Mouse (Mus musculus): ENCODE results near the gene Mab21l1. TPM values are rescaled to one million over a fixed set of nuclear protein-coding genes. Genes with fewer than 3 reads are reported as not detected.

Gene Mab21l1
- total RNA-seq, 1 experiment = 0.18 TPM

DNA sequence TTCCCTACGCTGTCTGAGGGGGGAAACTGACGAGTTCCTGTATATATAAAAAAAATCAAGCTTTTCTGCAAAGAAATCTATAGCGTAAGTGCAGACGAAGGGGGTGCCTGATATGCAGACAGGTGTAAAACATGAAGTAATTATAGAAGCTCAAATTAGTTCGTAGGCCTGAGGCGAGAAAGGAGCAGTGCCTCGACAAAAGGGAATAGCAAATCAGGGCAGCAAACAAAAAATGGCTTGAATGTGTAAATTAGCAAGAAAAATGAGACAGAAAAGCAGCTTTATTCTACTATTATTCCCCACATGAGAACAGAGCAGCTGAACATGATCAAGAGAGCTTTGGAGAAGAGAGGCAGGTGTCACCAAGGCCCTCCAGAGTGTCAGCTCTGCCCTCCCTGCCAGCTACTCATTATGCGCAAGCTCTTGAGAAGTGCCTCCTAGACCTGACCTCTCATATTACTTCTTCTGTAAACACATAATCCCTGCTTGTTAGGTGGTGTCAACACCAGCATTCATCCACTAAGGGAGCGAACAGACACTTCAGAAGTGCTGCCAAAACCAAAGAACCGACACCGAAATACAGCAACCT lies 25.6 kb upstream of the Mab21l1 start:
- no peaks in the 10 kb centered on the region for H3K9me3 ChIP-seq (ENCODE audit: control insufficient read depth, insufficient read depth, low read depth, low read length)
- H3K27ac ChIP-seq (ENCODE audit: insufficient read depth, low read depth, low read length, poor library complexity, severe bottlenecking) = no peak overlapping the region
- H3K36me3 ChIP-seq (ENCODE audit: control insufficient read depth, insufficient read depth, low read length, poor library complexity, severe bottlenecking) = no peaks in the 10 kb centered on the region
- no peak overlapping the region for H3K9ac ChIP-seq (ENCODE audit: insufficient read depth, low read depth, low read length, poor library complexity, severe bottlenecking)
- in situ Hi-C loops (cut with MboI; ENCODE audit: low sequenced_read_pairs in 2 of 2, unreplicated experiment in 2 of 2) = no loop called here
- TF ChIP-seq MAFK (IDR thresholded peaks at IDR 0.05; ENCODE audit: insufficient read depth, low read depth, low read length) (no peak), ZNF384 (IDR thresholded peaks at IDR 0.05; ENCODE audit: low read depth, low read length) (no peak), HCFC1 (IDR thresholded peaks at IDR 0.05; ENCODE audit: borderline replicate concordance, insufficient read depth, low read length) (no peak), ZC3H11A (IDR thresholded peaks at IDR 0.05; ENCODE audit: borderline replicate concordance, low read depth, low read length) (no peak), CHD2 (IDR thresholded peaks at IDR 0.05; ENCODE audit: low read depth, low read length) (no peak)
- H3K4me1 ChIP-seq (ENCODE audit: control insufficient read depth in 2 of 2, insufficient read depth in 2 of 2, low read length in 2 of 2, poor library complexity in 1 of 2) = no peaks in the 10 kb centered on the region
- H3K4me3 ChIP-seq (ENCODE audit: insufficient read depth in 1 of 2, low read depth in 1 of 2, low read length in 2 of 2, poor library complexity in 1 of 2, severe bottlenecking in 1 of 2) = no peak overlapping the region
- no peak for DNase-seq (ENCODE audit: low read depth, low spot score)

DNA sequence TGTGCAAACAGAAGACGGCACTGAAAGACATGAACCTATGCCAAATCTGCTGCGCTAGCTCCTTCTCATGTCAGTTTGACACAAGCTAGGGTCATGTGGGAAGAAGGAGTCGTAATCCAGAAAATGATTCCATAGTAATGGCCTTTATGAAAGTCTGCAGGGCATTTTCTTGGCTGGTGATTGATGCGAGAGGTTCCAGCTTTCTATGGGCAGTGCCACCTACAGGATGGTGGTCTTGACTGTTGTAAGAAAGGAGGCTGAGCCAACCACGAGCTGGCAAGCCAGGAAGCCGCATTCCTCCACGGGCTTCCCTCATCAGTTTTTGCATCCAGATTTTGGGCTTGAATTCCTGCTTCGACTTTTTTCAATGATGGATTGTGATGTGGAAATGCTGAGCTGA lies 24.0 kb upstream of the Mab21l1 start:
- Histone ChIP-seq H3K4me3 (ENCODE audit: insufficient read depth in 1 of 2, low read depth in 1 of 2, low read length in 2 of 2, poor library complexity in 1 of 2, severe bottlenecking in 1 of 2) (no peak overlapping the region), H3K36me3 (ENCODE audit: control insufficient read depth, insufficient read depth, low read length, poor library complexity, severe bottlenecking) (no peaks in the 10 kb centered on the region), H3K27ac (ENCODE audit: insufficient read depth, low read depth, low read length, poor library complexity, severe bottlenecking) (no peak overlapping the region), H3K9ac (ENCODE audit: insufficient read depth, low read depth, low read length, poor library complexity, severe bottlenecking) (no peak overlapping the region), H3K9me3 (ENCODE audit: control insufficient read depth, insufficient read depth, low read depth, low read length) (no peaks in the 10 kb centered on the region), H3K4me1 (ENCODE audit: control insufficient read depth in 2 of 2, insufficient read depth in 2 of 2, low read length in 2 of 2, poor library complexity in 1 of 2) (no peaks in the 10 kb centered on the region)
- in situ Hi-C loops (cut with MboI; ENCODE audit: low sequenced_read_pairs in 2 of 2, unreplicated experiment in 2 of 2) = no loop called here
- TF ChIP-seq CHD2 (IDR thresholded peaks at IDR 0.05; ENCODE audit: low read depth, low read length) = no peak
- no peak for TF ChIP-seq ZC3H11A (IDR thresholded peaks at IDR 0.05; ENCODE audit: borderline replicate concordance, low read depth, low read length)
- TF ChIP-seq HCFC1 (IDR thresholded peaks at IDR 0.05; ENCODE audit: borderline replicate concordance, insufficient read depth, low read length) = no peak
- no peak for TF ChIP-seq ZNF384 (IDR thresholded peaks at IDR 0.05; ENCODE audit: low read depth, low read length)
- TF ChIP-seq MAFK (IDR thresholded peaks at IDR 0.05; ENCODE audit: insufficient read depth, low read depth, low read length) = no peak
- no peak for DNase-seq (ENCODE audit: low read depth, low spot score)

DNA sequence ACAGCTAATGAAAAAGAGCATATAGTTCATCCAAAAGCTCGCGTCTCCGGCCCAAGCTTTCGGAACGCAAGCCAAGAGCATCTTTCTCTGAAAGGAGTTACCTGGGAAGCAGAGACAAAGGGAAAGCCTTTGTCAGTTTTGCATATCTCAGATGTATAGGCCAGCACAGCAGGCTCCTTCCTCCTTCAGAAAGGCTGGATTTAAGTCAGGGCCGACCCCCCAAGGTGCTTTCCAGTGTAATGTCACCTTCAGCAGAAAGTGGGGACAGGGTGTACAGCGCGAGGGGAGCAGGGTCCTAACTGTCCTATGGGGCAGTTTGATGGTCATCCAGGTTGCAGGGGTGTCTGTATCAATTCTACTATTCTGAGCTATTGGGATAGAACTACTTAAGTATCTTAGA lies 18.7 kb upstream of the Mab21l1 start:
- no peak overlapping the region for H3K4me3 ChIP-seq (ENCODE audit: insufficient read depth in 1 of 2, low read depth in 1 of 2, low read length in 2 of 2, poor library complexity in 1 of 2, severe bottlenecking in 1 of 2)
- no peak for DNase-seq (ENCODE audit: low read depth, low spot score)
- no peak overlapping the region for H3K27ac ChIP-seq (ENCODE audit: insufficient read depth, low read depth, low read length, poor library complexity, severe bottlenecking)
- no peaks in the 10 kb centered on the region for H3K36me3 ChIP-seq (ENCODE audit: control insufficient read depth, insufficient read depth, low read length, poor library complexity, severe bottlenecking)
- H3K9me3 ChIP-seq (ENCODE audit: control insufficient read depth, insufficient read depth, low read depth, low read length) = no peaks in the 10 kb centered on the region
- in situ Hi-C loops (cut with MboI; ENCODE audit: low sequenced_read_pairs in 2 of 2, unreplicated experiment in 2 of 2) = no loop called here
- no peak for TF ChIP-seq ZC3H11A (IDR thresholded peaks at IDR 0.05; ENCODE audit: borderline replicate concordance, low read depth, low read length)
- no peak for TF ChIP-seq ZNF384 (IDR thresholded peaks at IDR 0.05; ENCODE audit: low read depth, low read length)
- no peak for TF ChIP-seq HCFC1 (IDR thresholded peaks at IDR 0.05; ENCODE audit: borderline replicate concordance, insufficient read depth, low read length)
- no peaks in the 10 kb centered on the region for H3K4me1 ChIP-seq (ENCODE audit: control insufficient read depth in 2 of 2, insufficient read depth in 2 of 2, low read length in 2 of 2, poor library complexity in 1 of 2)
- H3K9ac ChIP-seq (ENCODE audit: insufficient read depth, low read depth, low read length, poor library complexity, severe bottlenecking) = no peak overlapping the region

DNA sequence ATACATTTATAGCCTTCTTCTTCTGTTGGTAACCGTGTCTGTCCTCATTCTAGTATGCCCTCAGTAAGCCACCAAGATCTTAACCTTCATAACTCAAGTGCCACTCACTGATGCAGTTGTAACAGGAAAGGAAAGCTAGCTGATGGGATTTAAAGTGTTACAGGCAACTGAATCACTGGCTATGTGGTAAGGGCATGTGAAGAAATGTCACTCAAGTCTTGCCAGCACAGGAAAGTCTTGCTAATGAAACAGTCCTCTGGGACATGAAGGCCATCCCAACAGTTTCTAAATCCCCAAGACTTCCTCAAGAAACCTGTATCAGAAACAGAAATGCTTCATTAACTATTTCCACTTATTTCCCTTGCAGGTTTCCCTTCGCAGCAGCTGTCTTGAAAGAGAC lies 13.7 kb upstream of the Mab21l1 start:
- Histone ChIP-seq H3K4me3 (ENCODE audit: insufficient read depth in 1 of 2, low read depth in 1 of 2, low read length in 2 of 2, poor library complexity in 1 of 2, severe bottlenecking in 1 of 2) (no peak overlapping the region), H3K9me3 (ENCODE audit: control insufficient read depth, insufficient read depth, low read depth, low read length) (no peaks in the 10 kb centered on the region), H3K9ac (ENCODE audit: insufficient read depth, low read depth, low read length, poor library complexity, severe bottlenecking) (no peak overlapping the region), H3K4me1 (ENCODE audit: control insufficient read depth in 2 of 2, insufficient read depth in 2 of 2, low read length in 2 of 2, poor library complexity in 1 of 2) (no peaks in the 10 kb centered on the region), H3K27ac (ENCODE audit: insufficient read depth, low read depth, low read length, poor library complexity, severe bottlenecking) (no peak overlapping the region), H3K36me3 (ENCODE audit: control insufficient read depth, insufficient read depth, low read length, poor library complexity, severe bottlenecking) (no peaks in the 10 kb centered on the region)
- no peak for TF ChIP-seq ZNF384 (IDR thresholded peaks at IDR 0.05; ENCODE audit: low read depth, low read length)
- no peak for TF ChIP-seq HCFC1 (IDR thresholded peaks at IDR 0.05; ENCODE audit: borderline replicate concordance, insufficient read depth, low read length)
- TF ChIP-seq CHD2 (IDR thresholded peaks at IDR 0.05; ENCODE audit: low read depth, low read length) = no peak
- TF ChIP-seq ZC3H11A (IDR thresholded peaks at IDR 0.05; ENCODE audit: borderline replicate concordance, low read depth, low read length) = no peak
- TF ChIP-seq MAFK (IDR thresholded peaks at IDR 0.05; ENCODE audit: insufficient read depth, low read depth, low read length) = no peak
- in situ Hi-C loops (cut with MboI; ENCODE audit: low sequenced_read_pairs in 2 of 2, unreplicated experiment in 2 of 2) = no loop called here
- DNase-seq (ENCODE audit: low read depth, low spot score) = no peak

DNA sequence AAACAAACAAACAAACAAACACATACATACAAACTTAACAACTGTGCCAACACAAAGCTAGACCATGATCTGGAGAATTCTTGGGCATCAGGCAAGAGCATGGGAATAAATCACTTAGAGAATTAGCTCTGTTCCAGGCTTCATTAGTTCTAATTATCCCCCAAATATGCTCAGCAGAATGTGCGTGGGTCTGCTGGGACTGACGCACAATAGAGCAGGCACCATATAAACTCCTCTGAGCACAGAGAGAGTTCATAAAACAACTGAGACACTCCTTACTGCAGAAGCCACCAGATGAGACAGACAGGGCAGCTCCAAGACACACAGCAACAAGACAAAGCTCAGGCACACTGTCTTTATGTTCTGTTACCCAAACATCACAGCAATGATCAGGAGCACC lies 13.0 kb upstream of the Mab21l1 start:
- no peak overlapping the region for H3K9ac ChIP-seq (ENCODE audit: insufficient read depth, low read depth, low read length, poor library complexity, severe bottlenecking)
- in situ Hi-C loops (cut with MboI; ENCODE audit: low sequenced_read_pairs in 2 of 2, unreplicated experiment in 2 of 2) = no loop called here
- TF ChIP-seq CHD2 (IDR thresholded peaks at IDR 0.05; ENCODE audit: low read depth, low read length) (no peak), ZNF384 (IDR thresholded peaks at IDR 0.05; ENCODE audit: low read depth, low read length) (no peak), HCFC1 (IDR thresholded peaks at IDR 0.05; ENCODE audit: borderline replicate concordance, insufficient read depth, low read length) (no peak), ZC3H11A (IDR thresholded peaks at IDR 0.05; ENCODE audit: borderline replicate concordance, low read depth, low read length) (no peak), MAFK (IDR thresholded peaks at IDR 0.05; ENCODE audit: insufficient read depth, low read depth, low read length) (no peak)

More for the DNA sequence above, 13.0 kb upstream of the Mab21l1 start:
- Histone ChIP-seq H3K27ac (ENCODE audit: insufficient read depth, low read depth, low read length, poor library complexity, severe bottlenecking) (no peak overlapping the region), H3K9me3 (ENCODE audit: control insufficient read depth, insufficient read depth, low read depth, low read length) (no peaks in the 10 kb centered on the region), H3K4me3 (ENCODE audit: insufficient read depth in 1 of 2, low read depth in 1 of 2, low read length in 2 of 2, poor library complexity in 1 of 2, severe bottlenecking in 1 of 2) (no peak overlapping the region), H3K4me1 (ENCODE audit: control insufficient read depth in 2 of 2, insufficient read depth in 2 of 2, low read length in 2 of 2, poor library complexity in 1 of 2) (no peaks in the 10 kb centered on the region), H3K36me3 (ENCODE audit: control insufficient read depth, insufficient read depth, low read length, poor library complexity, severe bottlenecking) (no peaks in the 10 kb centered on the region)
- no peak for DNase-seq (ENCODE audit: low read depth, low spot score)

All from ES-E14 (cell line).